11 mouse cellular contexts compared by ENCODE assay signal in genomic region chr8:60981388-60981787, GRCm38 (mm10). TPM values are rescaled to one million over a fixed set of nuclear protein-coding genes. Genes with fewer than 3 reads are reported as not detected.
DNase-seq lines count a peak whose midpoint lies in the region; ATAC-seq and TF ChIP-seq lines count a peak whose summit lies in the region.
"Had no signal": no experiment of that assay in that cellular context is flagged by ENCODE, and none has a peak within 500 bp of the region (broad histone marks: within the 10 kb centered on the region; RNA-seq: fewer than 3 reads in every experiment).

No protein-coding gene starts in this region.

- no peaks in the 10 kb centered on the region for H3K27me3 ChIP-seq in kidney, embryonic 15.5 days
- no peaks in the 10 kb centered on the region for H3K27me3 ChIP-seq in MEL (ENCODE audit: control insufficient read depth in 1 of 2, insufficient read depth in 2 of 2, low read length in 2 of 2)
- H3K27me3 ChIP-seq in hindbrain, postnatal 0 days (ENCODE audit: insufficient read depth, low read length): no peaks in the 10 kb centered on the region
- H3K27me3 ChIP-seq in midbrain, postnatal 0 days (ENCODE audit: insufficient read depth, low read length): no peaks in the 10 kb centered on the region

- H3K9me3 ChIP-seq in kidney, embryonic 15.5 days (replicated peaks): no peaks in the 10 kb centered on the region
- H3K9me3 ChIP-seq in MEL (replicated peaks; ENCODE audit: insufficient read depth, low read length): no peaks in the 10 kb centered on the region
- no peaks in the 10 kb centered on the region for H3K9me3 ChIP-seq in hindbrain, postnatal 0 days (ENCODE audit: low read length)
- no peaks in the 10 kb centered on the region for H3K9me3 ChIP-seq in midbrain, postnatal 0 days (ENCODE audit: low read length)

- TF ChIP-seq POLR2A in MEL (IDR thresholded peaks at IDR 0.05; ENCODE audit: control insufficient read depth in 1 of 2, insufficient read depth in 1 of 2, low read depth in 1 of 2, low read length in 2 of 2, poor library complexity in 1 of 2): no peak

- no peak overlapping the region for H3K9ac ChIP-seq in kidney, embryonic 15.5 days
- H3K9ac ChIP-seq in MEL (ENCODE audit: control insufficient read depth, low read depth, low read length, poor library complexity, severe bottlenecking): peak overlapping the region; percentile 14; the same call in 1 of the 2 replicates
- H3K9ac ChIP-seq in hindbrain, postnatal 0 days (replicated peaks; ENCODE audit: low read length): no peak overlapping the region
- no peak overlapping the region for H3K9ac ChIP-seq in midbrain, postnatal 0 days (replicated peaks; ENCODE audit: low read length, poor library complexity, severe bottlenecking)

- no peak for TF ChIP-seq RAD21 in MEL (IDR thresholded peaks at IDR 0.05; ENCODE audit: low read depth, low read length)

- H3K79me2 ChIP-seq in MEL (ENCODE audit: control insufficient read depth, insufficient read depth, low read length, poor library complexity): peaks cover 51% of the 10 kb centered on the region

- 0 out of 2 replicates have a peak, but pooled peaks cover 9% of the 10 kb centered on the region for H3K4me1 ChIP-seq in kidney, embryonic 15.5 days
- H3K4me1 ChIP-seq in MEL (ENCODE audit: control insufficient read depth in 1 of 2, insufficient read depth in 2 of 2, low read length in 2 of 2): peaks cover 16 to 21% of the 10 kb centered on the region in 2 experiments
- H3K4me1 ChIP-seq in hindbrain, postnatal 0 days (ENCODE audit: insufficient read depth, low read length): peaks cover 11% of the 10 kb centered on the region; the same call in 1 of the 2 replicates
- peaks cover 9% of the 10 kb centered on the region; the same call in 1 of the 2 replicates for H3K4me1 ChIP-seq in midbrain, postnatal 0 days (ENCODE audit: insufficient read depth, low read length)

- TF ChIP-seq EP300 in MEL (IDR thresholded peaks at IDR 0.05; ENCODE audit: low read depth in 1 of 2, low read length in 2 of 2): no peak

- peak overlapping the region; percentile 91 for H3K4me2 ChIP-seq in kidney, embryonic 15.5 days
- H3K4me2 ChIP-seq in hindbrain, postnatal 0 days (ENCODE audit: low read depth, low read length): peak overlapping the region; percentile 79
- H3K4me2 ChIP-seq in midbrain, postnatal 0 days (ENCODE audit: low read depth, low read length, poor library complexity, severe bottlenecking): peak overlapping the region; percentile 88

- WGBS in kidney, embryonic 15.5 days: 20% methylated on average over 1 of the region's 1 CpGs
- WGBS in hindbrain, postnatal 0 days: 51% methylated on average over 1 of the region's 1 CpGs
- WGBS in midbrain, postnatal 0 days: 58% methylated on average over 1 of the region's 1 CpGs

- DNase-seq in kidney, postnatal 10 days: no peak
- DNase-seq in MEL (ENCODE audit: low read depth, low spot score): peak; percentile 48
- no peak for DNase-seq in hindbrain, postnatal 0 days (ENCODE audit: low spot score)
- DNase-seq in midbrain, postnatal 0 days (ENCODE audit: low spot score): no peak
- no peak for DNase-seq in urinary bladder, adult 18-20 months (ENCODE audit: low spot score in 2 of 2)
- DNase-seq in cerebellum, postnatal 10 days: no peak
- DNase-seq: cerebellum, postnatal 25 days; layer of hippocampus, adult 9-11 months; right cerebral cortex, postnatal 25 days; thymus, postnatal 36 days had no signal

- peak overlapping the region; percentile 89; the same call in 1 of the 2 replicates for H3K4me3 ChIP-seq in kidney, embryonic 15.5 days (replicated peaks)
- H3K4me3 ChIP-seq in MEL (ENCODE audit: control insufficient read depth in 1 of 2, insufficient read depth in 1 of 2, low read depth in 2 of 2, low read length in 2 of 2): peak overlapping the region in 1 of 2 experiments; percentile 88; a peak in 1 of 4 replicates
- peak overlapping the region; percentile 90; the same call in 1 of the 2 replicates for H3K4me3 ChIP-seq in hindbrain, postnatal 0 days (ENCODE audit: low read length)
- peak overlapping the region; percentile 89; the same call in 1 of the 2 replicates for H3K4me3 ChIP-seq in midbrain, postnatal 0 days (ENCODE audit: low read depth, low read length)

- ATAC-seq in kidney, embryonic 15.5 days (replicated peaks; ENCODE audit: low FRiP score): no peak
- no peak for ATAC-seq in hindbrain, postnatal 0 days
- ATAC-seq in midbrain, postnatal 0 days (ENCODE audit: low FRiP score): no peak

- no peak for TF ChIP-seq CTCF in MEL (IDR thresholded peaks at IDR 0.05 in 2 of 3, conservative IDR thresholded peaks at IDR 0.05 in 1 of 3; ENCODE audit: control insufficient read depth in 1 of 3, insufficient read depth in 1 of 3, low read depth in 2 of 3, low read length in 3 of 3, poor library complexity in 1 of 3, severe bottlenecking in 1 of 3)
- no peak for TF ChIP-seq CTCF in hindbrain, postnatal 0 days (IDR thresholded peaks at IDR 0.05; ENCODE audit: low read depth)
- no peak for TF ChIP-seq CTCF in midbrain, postnatal 0 days (IDR thresholded peaks at IDR 0.05)

- H3K36me3 ChIP-seq in kidney, embryonic 15.5 days: no peaks in the 10 kb centered on the region
- H3K36me3 ChIP-seq in MEL (ENCODE audit: control insufficient read depth in 1 of 2, insufficient read depth in 2 of 2, low read length in 2 of 2): peaks cover 0 to 50% of the 10 kb centered on the region in 2 experiments; a peak in 2 of 4 replicates
- no peaks in the 10 kb centered on the region for H3K36me3 ChIP-seq in hindbrain, postnatal 0 days (ENCODE audit: insufficient read depth, low read length)
- no peaks in the 10 kb centered on the region for H3K36me3 ChIP-seq in midbrain, postnatal 0 days (ENCODE audit: insufficient read depth, low read length)

- no peak overlapping the region for H3K27ac ChIP-seq in kidney, embryonic 15.5 days
- no peak overlapping the region for H3K27ac ChIP-seq in MEL (ENCODE audit: control insufficient read depth, low read depth, low read length)
- no peak overlapping the region for H3K27ac ChIP-seq in hindbrain, postnatal 0 days
- H3K27ac ChIP-seq in midbrain, postnatal 0 days (ENCODE audit: low read depth, low read length): no peak overlapping the region

TF ChIP-seq in MEL, 35 proteins besides CTCF, POLR2A, EP300 and RAD21:
- peak; percentile 47; the same call in 1 of the 2 replicates for TF ChIP-seq GATA1 (IDR thresholded peaks at IDR 0.05; ENCODE audit: low read depth, low read length)
- TF ChIP-seq RCOR1 (IDR thresholded peaks at IDR 0.05; ENCODE audit: low read depth, low read length): peak; percentile 94
- TF ChIP-seq HCFC1 (IDR thresholded peaks at IDR 0.05; ENCODE audit: low read depth, low read length): no peak
- no peak for TF ChIP-seq NRF1 (IDR thresholded peaks at IDR 0.05; ENCODE audit: insufficient read depth, low read depth, low read length, poor library complexity, severe bottlenecking)
- 0 out of 2 replicates have a peak, but pooled peaks have one; percentile 15 for TF ChIP-seq TCF12 (IDR thresholded peaks at IDR 0.05; ENCODE audit: low read depth, low read length)
- TF ChIP-seq POLR2AphosphoS2 (IDR thresholded peaks at IDR 0.05; ENCODE audit: low read length): no peak
- no peak for TF ChIP-seq CHD1 (IDR thresholded peaks at IDR 0.05; ENCODE audit: low read depth, low read length)
- TF ChIP-seq JUND (IDR thresholded peaks at IDR 0.05; ENCODE audit: low read depth, low read length): no peak

RNA-seq across cellular contexts. Expression of gene Clcn3, which starts 1.7 kb away (rescaled TPM):
- polyA plus RNA-seq in kidney, embryonic 15.5 days (2015; fragmentation: Nextera tagmentation; extraction: Ambion mirVana): 26.5 and 27.1 TPM in 2 replicates
- 28.8 and 34.6 TPM in 2 replicates for total RNA-seq in MEL (2012; rRNA removed)
- polyA plus RNA-seq in MEL (2012; ENCODE audit: insufficient read depth in 1 of 2, insufficient read length in 2 of 2, low read depth in 1 of 2, low replicate concordance in 2 of 2, missing spikeins in 1 of 2): 10 to 100 TPM; 33.0 to 65.6 TPM
- total RNA-seq in hindbrain, postnatal 0 days (2014; rRNA removed): 85.9 and 87.7 TPM in 2 replicates
- polyA plus RNA-seq in hindbrain, postnatal 0 days (2015; fragmentation: Nextera tagmentation; extraction: Ambion mirVana): 77.4 and 84.8 TPM in 2 replicates
- total RNA-seq in midbrain, postnatal 0 days (2014; rRNA removed): 96.5 and 121 TPM in 2 replicates
- 78.8 and 79.5 TPM in 2 replicates for polyA plus RNA-seq in midbrain, postnatal 0 days (2015; fragmentation: Nextera tagmentation; extraction: Ambion mirVana)

RNA-seq across cellular contexts. Expression of gene Nek1, which starts 11.6 kb away (rescaled TPM):
- 19.6 and 20.3 TPM in 2 replicates for polyA plus RNA-seq in kidney, embryonic 15.5 days (2015; fragmentation: Nextera tagmentation; extraction: Ambion mirVana)
- 8.9 and 11.5 TPM in 2 replicates for total RNA-seq in MEL (2012; rRNA removed)
- polyA plus RNA-seq in MEL (2012; ENCODE audit: insufficient read depth in 1 of 2, insufficient read length in 2 of 2, low read depth in 1 of 2, low replicate concordance in 2 of 2, missing spikeins in 1 of 2): 10 to 100 TPM; 15.6 to 35.3 TPM
- total RNA-seq in hindbrain, postnatal 0 days (2014; rRNA removed): 8.0 and 19.0 TPM in 2 replicates
- 21.9 and 23.9 TPM in 2 replicates for polyA plus RNA-seq in hindbrain, postnatal 0 days (2015; fragmentation: Nextera tagmentation; extraction: Ambion mirVana)
- 15.0 and 17.5 TPM in 2 replicates for total RNA-seq in midbrain, postnatal 0 days (2014; rRNA removed)
- polyA plus RNA-seq in midbrain, postnatal 0 days (2015; fragmentation: Nextera tagmentation; extraction: Ambion mirVana): 22.0 and 22.4 TPM in 2 replicates
